Mouse (Mus musculus) brain, embryonic 18.5 days (tissue): ENCODE results near the gene Zfp853.

Source experiments
- DNase-seq: peaks from one replicate; pipeline ENCODE4 v3.0.0-alpha.2; 2012; ENCODE audit warnings: low read depth, low spot score

Gene Zfp853

DNA sequence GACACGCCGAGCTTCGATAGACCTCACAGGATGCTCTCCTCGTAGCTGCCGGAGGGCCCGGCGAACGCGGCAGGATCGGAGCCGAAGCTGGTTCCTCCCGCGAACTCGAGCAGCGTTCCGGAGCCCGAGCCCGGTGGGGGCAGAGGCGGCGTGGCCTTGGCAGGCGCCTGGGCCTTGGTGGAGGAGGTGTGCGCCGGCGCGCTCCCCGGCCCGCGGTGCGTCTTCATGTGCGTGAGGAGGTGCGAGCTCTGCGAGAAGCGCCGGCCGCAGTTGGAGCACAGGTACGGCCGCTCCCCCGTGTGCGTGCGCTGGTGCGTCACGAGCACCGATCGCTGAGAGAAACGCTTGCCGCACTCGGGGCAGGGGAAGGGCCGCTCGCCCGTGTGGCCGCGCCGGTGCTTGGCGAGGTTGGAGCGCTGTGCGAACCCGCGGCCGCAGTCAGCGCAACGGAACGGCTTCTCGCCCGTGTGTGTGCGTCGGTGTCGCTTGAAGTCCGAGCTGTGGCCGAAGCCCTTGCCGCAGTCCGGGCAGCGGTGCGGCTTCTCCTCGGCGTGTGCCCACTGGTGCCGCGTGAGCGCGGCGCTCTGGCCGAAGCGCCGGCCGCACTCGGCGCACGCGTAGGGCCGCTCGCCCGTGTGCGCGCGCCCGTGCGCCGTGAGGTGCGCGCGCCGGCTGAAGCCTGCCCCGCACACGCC, 40.1 kb downstream of the Zfp853 start:
- no peak for DNase-seq

DNA sequence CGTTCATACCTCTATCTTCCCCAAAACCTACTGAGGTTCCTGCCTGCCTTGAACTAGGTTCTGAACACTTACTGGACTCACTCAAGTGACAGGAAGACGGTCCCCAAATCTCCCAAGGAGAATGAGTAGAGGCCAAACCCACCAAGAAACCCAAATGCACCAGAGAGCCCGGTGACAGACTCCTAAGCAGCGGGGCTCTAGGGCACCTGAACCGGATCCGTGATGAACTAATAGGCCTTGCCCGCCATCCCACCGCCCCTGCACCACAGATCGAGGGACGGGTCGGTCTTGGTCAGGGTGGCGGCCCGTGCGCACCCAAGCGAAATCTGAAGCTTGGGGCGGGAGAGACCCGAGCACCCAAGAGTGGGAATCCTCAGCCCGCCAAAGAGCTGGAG, 40.6 kb downstream of the Zfp853 start:
- no peak for DNase-seq

DNA sequence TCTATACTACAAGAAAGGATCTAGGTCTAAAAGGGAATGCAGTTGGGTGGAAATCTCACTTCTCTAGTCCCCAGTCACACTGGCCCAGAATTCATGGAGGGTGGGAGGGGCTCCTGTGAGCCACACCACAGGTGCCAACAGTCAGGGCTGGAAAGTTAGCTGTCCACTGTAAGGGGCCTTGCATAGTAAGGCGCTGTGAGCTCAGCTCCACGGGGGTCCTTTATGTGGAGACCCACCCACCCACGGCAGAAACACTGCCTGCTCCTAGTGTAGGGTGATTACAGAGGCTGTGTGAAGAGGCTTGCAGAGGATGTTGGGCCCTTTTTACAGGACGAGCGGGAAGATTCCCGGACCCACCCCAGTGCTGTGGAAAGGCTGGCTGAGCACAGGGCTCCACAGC, 41.4 kb downstream of the Zfp853 start:
- no peak for DNase-seq

DNA sequence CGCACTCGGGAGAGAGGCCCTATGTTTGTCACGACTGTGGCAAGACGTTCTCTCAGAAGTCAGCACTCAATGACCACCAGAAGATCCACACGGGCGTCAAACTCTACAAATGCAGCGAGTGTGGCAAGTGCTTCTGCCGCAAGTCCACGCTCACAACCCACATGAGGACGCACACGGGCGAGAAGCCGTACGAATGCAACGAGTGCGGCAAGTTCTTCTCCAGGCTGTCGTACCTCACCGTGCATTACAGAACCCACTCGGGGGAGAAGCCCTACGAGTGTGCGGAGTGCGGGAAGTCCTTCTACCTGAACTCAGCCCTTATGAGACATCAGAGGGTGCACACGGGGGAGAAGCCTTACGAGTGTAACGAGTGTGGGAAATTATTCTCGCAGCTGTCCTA, 48.5 kb downstream of the Zfp853 start:
- DNase-seq = no peak
